Mouse (Mus musculus): ENCODE results near the gene Lrrc8a. TPM values are rescaled to one million over a fixed set of nuclear protein-coding genes. Genes with fewer than 3 reads are reported as not detected.
A peak's percentile ranks its signal among the peaks of the same experiment; 100 is the strongest.

The Lrrc8a gene
- polyA plus RNA-seq, 1 experiment from 2014 or later, result 42.9 TPM

DNA sequence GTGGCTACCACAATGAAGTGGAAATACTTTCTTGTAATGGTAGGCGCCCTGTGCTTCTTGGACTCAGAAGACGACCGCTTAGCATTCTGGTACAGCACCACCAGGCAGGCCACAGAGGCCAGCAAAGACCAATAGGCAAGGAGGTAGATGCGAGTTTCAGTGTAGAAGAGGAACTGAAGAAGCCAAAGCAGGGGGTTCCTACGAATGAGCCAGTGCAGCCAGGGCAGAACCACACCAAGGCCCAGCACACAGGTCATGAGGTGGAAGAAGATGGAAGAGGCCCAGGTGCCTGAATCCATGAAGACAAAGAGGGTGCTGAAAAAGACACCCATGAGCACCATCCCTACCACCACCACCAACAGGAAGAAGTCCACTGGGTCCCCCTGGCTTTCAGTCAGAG lies 47.5 kb downstream of the Lrrc8a start:
- WGBS, result 89% methylated on average over 5 of the region's 5 CpGs
- H3K4me3 ChIP-seq (replicated peaks), result peak overlapping the region; percentile 80
- peaks cover 2% of the 10 kb centered on the region; the same call in 1 of the 2 replicates for H3K36me3 ChIP-seq
- no peak overlapping the region for H3K27ac ChIP-seq (replicated peaks)
- H3K4me2 ChIP-seq (replicated peaks), result peak overlapping the region; percentile 95
- ATAC-seq (ENCODE audit: insufficient number of reproducible peaks, low FRiP score, low TSS enrichment, low read depth), result no peak
- no peaks in the 10 kb centered on the region for H3K27me3 ChIP-seq
- H3K4me1 ChIP-seq, result peaks cover 22% of the 10 kb centered on the region
- no peaks in the 10 kb centered on the region for H3K9me3 ChIP-seq (replicated peaks)
- H3K9ac ChIP-seq, result peak overlapping the region; percentile 67; the same call in 1 of the 2 replicates

DNA sequence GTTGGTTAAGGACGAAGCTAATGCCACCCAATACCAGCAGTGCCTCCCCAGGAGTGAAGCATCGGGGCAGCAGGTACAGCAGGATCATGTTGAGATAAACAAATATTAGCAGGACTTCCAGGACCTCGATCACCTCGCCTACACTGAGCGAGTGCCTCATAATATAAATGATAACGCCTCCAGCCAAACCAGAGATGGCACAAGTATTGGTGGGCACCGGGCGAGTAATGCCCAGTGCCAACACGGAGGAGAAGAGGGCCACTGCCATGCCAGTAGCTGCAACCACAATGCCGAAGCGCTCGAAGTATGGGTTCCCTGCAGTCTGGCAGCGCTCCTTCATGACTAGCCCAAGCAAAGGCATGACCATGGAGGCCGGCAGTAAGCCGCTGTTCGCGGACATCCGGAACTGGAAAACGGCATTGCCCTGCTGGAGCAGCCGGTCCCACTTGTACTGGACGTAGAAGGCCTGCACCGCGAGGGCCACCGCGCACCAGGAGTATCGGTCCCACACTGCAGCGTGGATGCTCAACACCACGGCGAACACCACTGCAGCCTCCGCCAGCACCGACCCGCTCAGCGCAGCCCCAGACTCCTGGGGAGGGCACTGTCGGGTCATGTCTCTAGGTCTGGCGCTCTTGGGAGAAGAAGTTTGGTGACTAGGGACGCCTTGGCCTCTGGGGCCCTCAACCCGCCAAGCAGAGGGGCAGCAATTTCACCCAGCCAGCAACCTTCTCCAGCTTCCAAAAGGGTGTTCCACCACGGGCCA lies 48.1 kb downstream of the Lrrc8a start:
- Histone ChIP-seq H3K4me2 (replicated peaks) (peak overlapping the region; percentile 95), H3K4me3 (replicated peaks) (peak overlapping the region; percentile 80), H3K9me3 (replicated peaks) (no peaks in the 10 kb centered on the region), H3K27me3 (no peaks in the 10 kb centered on the region), H3K4me1 (peaks cover 22% of the 10 kb centered on the region), H3K9ac (peak overlapping the region; percentile 67), H3K36me3 (peaks cover 5% of the 10 kb centered on the region; the same call in 1 of the 2 replicates), H3K27ac (replicated peaks) (peak overlapping the region; percentile 65; the same call in 1 of the 2 replicates)
- WGBS, result 11% methylated on average over 38 of the region's 38 CpGs
- peak; percentile 49 for ATAC-seq (ENCODE audit: insufficient number of reproducible peaks, low FRiP score, low TSS enrichment, low read depth)

DNA sequence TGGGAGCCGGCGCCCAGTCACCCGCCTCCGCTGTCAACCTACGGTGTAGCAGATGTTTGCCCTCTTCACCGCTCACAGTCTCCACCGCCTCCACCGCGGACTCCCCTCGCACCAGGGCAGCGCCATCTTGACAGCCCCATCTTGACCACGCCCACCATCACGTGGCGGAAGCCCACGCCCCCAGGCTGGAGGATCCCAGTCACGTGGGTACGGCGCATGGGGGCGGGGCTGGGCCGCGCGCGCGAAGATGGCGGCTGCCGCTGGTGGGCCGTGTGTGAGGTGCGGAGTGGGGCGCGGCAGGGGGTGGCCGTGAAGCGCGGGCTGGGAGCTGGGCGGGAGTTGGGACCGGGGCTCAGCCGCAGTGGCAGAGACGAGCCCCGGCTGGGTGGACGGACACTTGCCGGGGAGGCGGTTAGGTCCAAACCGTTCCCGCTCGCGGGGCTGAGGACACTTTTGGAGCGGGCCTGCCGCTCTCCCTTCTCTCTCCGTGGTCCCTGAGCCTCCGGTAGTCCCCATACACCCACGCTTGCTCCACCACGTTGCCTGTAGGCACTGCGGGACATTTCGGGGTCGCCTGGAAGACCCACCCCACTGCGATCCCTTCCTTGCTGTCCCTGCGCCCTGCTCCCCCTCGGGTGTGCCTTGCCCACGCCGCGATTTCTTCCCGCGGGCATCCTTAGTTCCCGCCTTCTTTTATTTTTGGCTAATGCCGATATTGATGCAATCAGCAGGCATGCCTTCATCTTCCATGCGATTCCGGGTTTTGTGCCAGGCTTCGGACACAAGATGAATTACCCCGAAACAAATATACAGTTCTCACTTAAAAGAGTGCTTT lies 48.9 kb downstream of the Lrrc8a start, which contains the start of the genes Dolk and Nup188:
Gene Dolk (minus strand): TSS at position 143 of the 835 bp plus-strand sequence.
Gene Nup188 (plus strand): TSS at position 206 of the 835 bp plus-strand sequence.
- 1% methylated on average over 64 of the region's 68 CpGs for WGBS
- H3K4me1 ChIP-seq, result peaks cover 22% of the 10 kb centered on the region
- H3K36me3 ChIP-seq, result peaks cover 6% of the 10 kb centered on the region; the same call in 1 of the 2 replicates
- peak within 1 kb of the TSS; percentile 95 for H3K4me2 ChIP-seq (replicated peaks)
- no peaks in the 10 kb centered on the region for H3K9me3 ChIP-seq (replicated peaks)
- peak within 1 kb of the TSS; percentile 65 for H3K27ac ChIP-seq (replicated peaks)
- H3K27me3 ChIP-seq, result no peaks in the 10 kb centered on the region
- peak within 1 kb of the TSS; percentile 67 for H3K9ac ChIP-seq
- peak within 1 kb of the TSS; percentile 80 for H3K4me3 ChIP-seq (replicated peaks)
- ATAC-seq (ENCODE audit: insufficient number of reproducible peaks, low FRiP score, low TSS enrichment, low read depth), result peak; percentile 95

DNA sequence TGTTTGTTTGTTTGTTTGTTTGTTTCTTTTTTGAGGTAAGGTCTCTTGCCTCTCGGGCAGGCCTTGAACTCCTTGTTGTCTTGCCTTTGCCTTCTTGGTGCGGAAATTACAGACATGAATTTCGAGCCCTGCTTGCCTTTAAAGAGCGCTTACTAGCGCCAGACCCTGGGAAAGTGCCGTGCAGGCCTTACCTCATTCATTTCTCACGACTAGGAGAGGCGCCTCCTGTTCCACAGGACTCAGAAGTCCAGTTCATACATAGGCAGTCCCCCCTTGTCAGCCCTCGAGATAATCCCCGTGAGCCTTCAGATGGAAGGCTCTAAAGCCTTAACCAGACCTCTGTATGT lies 49.5 kb downstream of the Lrrc8a start:
- Histone ChIP-seq H3K36me3 (peaks cover 6% of the 10 kb centered on the region; the same call in 1 of the 2 replicates), H3K9ac (peak overlapping the region; percentile 67), H3K27me3 (no peaks in the 10 kb centered on the region), H3K4me1 (peaks cover 22% of the 10 kb centered on the region), H3K4me2 (replicated peaks) (peak overlapping the region; percentile 95), H3K27ac (replicated peaks) (peak overlapping the region; percentile 34; the same call in 1 of the 2 replicates), H3K4me3 (replicated peaks) (peak overlapping the region; percentile 80), H3K9me3 (replicated peaks) (no peaks in the 10 kb centered on the region)
- no peak for ATAC-seq (ENCODE audit: insufficient number of reproducible peaks, low FRiP score, low TSS enrichment, low read depth)
- 0% methylated on average over 10 of the region's 10 CpGs for WGBS

DNA sequence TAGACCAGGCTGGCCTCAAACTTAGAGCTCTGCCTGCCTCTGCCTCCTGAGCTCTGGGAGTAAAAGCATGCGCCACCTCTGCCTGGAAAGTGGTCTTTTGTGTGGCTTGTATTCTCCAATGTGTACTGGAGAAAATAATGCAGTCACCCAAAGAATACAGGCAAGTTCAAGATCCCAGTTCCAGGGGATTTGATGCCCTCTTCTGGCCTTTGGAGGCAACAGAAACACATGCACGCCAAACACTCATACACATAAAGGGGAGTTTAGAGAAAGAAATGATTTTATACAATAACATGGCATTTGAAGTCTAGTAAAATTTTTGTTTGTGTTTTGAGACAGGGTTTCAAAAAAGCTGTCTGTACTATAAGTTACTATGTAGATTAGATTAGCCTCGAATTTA lies 62.0 kb downstream of the Lrrc8a start:
- 68% methylated on average over 3 of the region's 3 CpGs for WGBS
- H3K4me2 ChIP-seq (replicated peaks), result no peak overlapping the region
- no peak overlapping the region for H3K9ac ChIP-seq
- no peaks in the 10 kb centered on the region for H3K4me1 ChIP-seq
- H3K4me3 ChIP-seq (replicated peaks), result no peak overlapping the region
- no peaks in the 10 kb centered on the region for H3K9me3 ChIP-seq (replicated peaks)
- no peak for ATAC-seq (ENCODE audit: insufficient number of reproducible peaks, low FRiP score, low TSS enrichment, low read depth)
- no peaks in the 10 kb centered on the region for H3K27me3 ChIP-seq
- H3K36me3 ChIP-seq, result peaks cover 67% of the 10 kb centered on the region
- H3K27ac ChIP-seq (replicated peaks), result no peak overlapping the region

DNA sequence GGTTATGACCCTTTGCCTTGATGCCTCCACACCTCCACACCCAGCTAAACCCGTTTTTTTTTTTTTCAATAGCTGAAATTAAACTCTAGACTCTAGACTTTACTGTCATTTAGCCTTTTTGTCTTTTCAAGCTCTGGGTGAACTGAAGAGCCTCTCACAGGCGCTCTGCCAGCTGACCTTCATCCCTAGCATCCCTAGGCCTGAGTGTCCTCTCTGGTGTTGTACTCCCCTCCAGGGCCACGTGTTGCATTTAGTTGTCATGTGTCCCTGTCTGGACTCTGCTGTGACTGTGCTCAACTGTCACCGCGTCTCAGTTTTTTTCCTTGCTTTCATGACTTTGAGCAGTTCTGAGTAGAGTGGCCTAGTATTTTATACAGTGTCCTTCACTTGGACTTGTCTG lies 62.5 kb downstream of the Lrrc8a start:
- Histone ChIP-seq H3K4me3 (replicated peaks) (no peak overlapping the region), H3K27me3 (no peaks in the 10 kb centered on the region), H3K9me3 (replicated peaks) (no peaks in the 10 kb centered on the region), H3K4me1 (no peaks in the 10 kb centered on the region), H3K36me3 (peaks cover 70% of the 10 kb centered on the region), H3K27ac (replicated peaks) (no peak overlapping the region), H3K9ac (no peak overlapping the region), H3K4me2 (replicated peaks) (no peak overlapping the region)
- ATAC-seq (ENCODE audit: insufficient number of reproducible peaks, low FRiP score, low TSS enrichment, low read depth), result no peak
- WGBS, result 90% methylated on average over 5 of the region's 5 CpGs

DNA sequence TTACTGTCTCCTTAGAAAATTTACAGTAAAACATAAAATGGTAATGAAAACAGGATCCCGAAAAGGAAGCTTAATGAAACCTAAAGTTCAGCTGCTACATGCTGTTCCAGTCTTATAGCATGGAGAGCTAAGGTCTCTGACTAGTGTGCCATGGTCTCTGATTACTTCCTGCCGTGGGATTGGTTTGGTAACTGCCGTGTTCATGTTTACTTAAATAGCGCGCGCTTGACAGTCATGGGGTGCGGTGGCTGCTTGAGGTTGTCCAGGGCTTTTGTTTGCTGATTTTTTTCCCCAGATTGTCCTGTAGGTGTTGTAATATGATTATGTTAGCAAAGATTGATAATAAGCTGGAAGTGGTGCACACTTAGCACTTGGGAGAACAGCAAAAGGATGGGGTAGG lies 68.6 kb downstream of the Lrrc8a start:
- Histone ChIP-seq H3K4me1 (no peaks in the 10 kb centered on the region), H3K27me3 (no peaks in the 10 kb centered on the region), H3K4me3 (replicated peaks) (no peak overlapping the region), H3K36me3 (peaks cover 97% of the 10 kb centered on the region), H3K9me3 (replicated peaks) (no peaks in the 10 kb centered on the region), H3K27ac (replicated peaks) (no peak overlapping the region), H3K4me2 (replicated peaks) (no peak overlapping the region), H3K9ac (no peak overlapping the region)
- no peak for ATAC-seq (ENCODE audit: insufficient number of reproducible peaks, low FRiP score, low TSS enrichment, low read depth)
- WGBS, result 93% methylated on average over 7 of the region's 7 CpGs

DNA sequence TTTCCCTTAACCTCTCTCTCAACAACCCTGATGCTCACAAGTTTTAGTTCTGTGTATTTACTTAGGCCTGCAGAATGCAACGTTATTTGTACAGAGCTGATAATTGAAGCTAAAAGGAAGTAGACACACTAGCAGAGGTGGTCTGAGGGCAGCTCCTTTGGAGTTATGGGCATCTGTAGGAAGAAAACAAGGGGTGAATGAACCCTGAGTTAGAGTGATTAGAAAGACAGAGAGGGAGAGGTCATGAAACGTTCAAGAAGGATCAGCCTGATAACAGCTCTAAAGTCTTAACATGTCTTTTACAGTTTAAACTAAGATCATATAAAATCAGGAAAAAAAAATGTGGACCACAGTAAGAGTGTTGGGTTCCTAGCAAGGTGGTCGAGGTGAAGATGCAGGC lies 71.8 kb downstream of the Lrrc8a start:
- Histone ChIP-seq H3K4me3 (replicated peaks) (no peak overlapping the region), H3K4me2 (replicated peaks) (no peak overlapping the region), H3K9ac (no peak overlapping the region), H3K27ac (replicated peaks) (no peak overlapping the region), H3K4me1 (no peaks in the 10 kb centered on the region), H3K27me3 (no peaks in the 10 kb centered on the region), H3K36me3 (peaks cover 91% of the 10 kb centered on the region), H3K9me3 (replicated peaks) (no peaks in the 10 kb centered on the region)
- WGBS, result 90% methylated on average over 3 of the region's 3 CpGs
- ATAC-seq (ENCODE audit: insufficient number of reproducible peaks, low FRiP score, low TSS enrichment, low read depth), result no peak

DNA sequence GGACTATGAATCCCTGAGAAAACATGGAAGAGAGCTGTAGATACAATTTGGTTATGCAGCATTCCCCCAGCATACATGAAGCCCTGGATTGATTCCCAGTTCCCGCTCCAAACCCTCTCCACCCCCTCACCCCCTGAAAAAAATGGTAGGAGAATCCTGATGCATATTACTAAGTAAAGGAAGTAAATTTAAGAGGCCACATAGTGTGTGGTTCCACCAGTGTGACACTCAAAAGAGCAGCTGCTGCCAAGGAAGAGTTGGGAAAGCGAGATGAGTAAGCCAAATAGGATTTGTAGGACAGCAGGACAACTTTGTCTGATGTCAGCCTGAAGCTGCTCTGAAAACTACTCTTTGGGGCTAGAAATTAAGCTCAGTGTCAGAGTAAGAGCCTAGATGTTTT lies 74.0 kb downstream of the Lrrc8a start:
- no peaks in the 10 kb centered on the region for H3K9me3 ChIP-seq (replicated peaks)
- H3K9ac ChIP-seq, result no peak overlapping the region
- H3K4me1 ChIP-seq, result no peaks in the 10 kb centered on the region
- peaks cover 91% of the 10 kb centered on the region for H3K36me3 ChIP-seq
- H3K4me2 ChIP-seq (replicated peaks), result no peak overlapping the region
- 91% methylated on average over 2 of the region's 2 CpGs for WGBS
- H3K27me3 ChIP-seq, result no peaks in the 10 kb centered on the region
- H3K4me3 ChIP-seq (replicated peaks), result no peak overlapping the region
- no peak overlapping the region for H3K27ac ChIP-seq (replicated peaks)
- no peak for ATAC-seq (ENCODE audit: insufficient number of reproducible peaks, low FRiP score, low TSS enrichment, low read depth)

Data from embryonic facial prominence, embryonic 15.5 days (tissue).